Mouse (Mus musculus): ENCODE data around the gene Osbpl7.

Gene Osbpl7

GRCm38 (mm10) chr11:97050216-97050943, at the start of gene Osbpl7:
TSS of gene Osbpl7 (plus strand) at chr11:97050628.
- peak; percentile 79 for DNase-seq (ENCODE audit: low spot score)

GRCm38 (mm10) chr11:97003170-97003569, 47.3 kb upstream of the Osbpl7 start:
- DNase-seq (ENCODE audit: low spot score): no peak

- DNase-seq (ENCODE audit: low spot score): no peak
These were observed 43.2 kb upstream of the Osbpl7 start for GRCm38 (mm10) chr11:97007093-97007794.

- DNase-seq (ENCODE audit: low spot score): no peak
These were observed 41.1 kb upstream of the Osbpl7 start for GRCm38 (mm10) chr11:97009198-97009790.

GRCm38 (mm10) chr11:97013121-97013670, 37.2 kb upstream of the Osbpl7 start, which contains the start of gene Sp6:
TSS of gene Sp6 (plus strand) at chr11:97013394.
- no peak for DNase-seq (ENCODE audit: low spot score)

GRCm38 (mm10) chr11:97017696-97018582, 32.5 kb upstream of the Osbpl7 start:
- DNase-seq (ENCODE audit: low spot score): peak; percentile 48

- peak; percentile 41 for DNase-seq (ENCODE audit: low spot score)
These were observed 31.7 kb upstream of the Osbpl7 start for GRCm38 (mm10) chr11:97018583-97019344.

- no peak for DNase-seq (ENCODE audit: low spot score)
These were observed 31.1 kb upstream of the Osbpl7 start for GRCm38 (mm10) chr11:97019345-97019708.

- peak; percentile 58 for DNase-seq (ENCODE audit: low spot score)
These were observed 29.2 kb upstream of the Osbpl7 start for GRCm38 (mm10) chr11:97021121-97021765.

GRCm38 (mm10) chr11:97021873-97022484, 28.4 kb upstream of the Osbpl7 start:
- DNase-seq (ENCODE audit: low spot score): peak; percentile 80

GRCm38 (mm10) chr11:97024977-97025376, 25.5 kb upstream of the Osbpl7 start:
- DNase-seq (ENCODE audit: low spot score): no peak

GRCm38 (mm10) chr11:97025721-97026344, 24.6 kb upstream of the Osbpl7 start:
- DNase-seq (ENCODE audit: low spot score): peak; percentile 94

GRCm38 (mm10) chr11:97029686-97030417, 20.6 kb upstream of the Osbpl7 start, which contains the start of gene Scrn2:
TSS of gene Scrn2 (plus strand) at chr11:97029938.
- DNase-seq (ENCODE audit: low spot score): peak; percentile 94

GRCm38 (mm10) chr11:97030426-97030825, 20.0 kb upstream of the Osbpl7 start:
- DNase-seq (ENCODE audit: low spot score): no peak

GRCm38 (mm10) chr11:97031977-97032376, 18.5 kb upstream of the Osbpl7 start:
- no peak for DNase-seq (ENCODE audit: low spot score)

- DNase-seq (ENCODE audit: low spot score): no peak
These were observed 17.9 kb upstream of the Osbpl7 start for GRCm38 (mm10) chr11:97032499-97032898.

GRCm38 (mm10) chr11:97033781-97034180, 16.6 kb upstream of the Osbpl7 start:
- DNase-seq (ENCODE audit: low spot score): no peak

GRCm38 (mm10) chr11:97036141-97036540, 14.3 kb upstream of the Osbpl7 start:
- no peak for DNase-seq (ENCODE audit: low spot score)

- no peak for DNase-seq (ENCODE audit: low spot score)
These were observed 11.5 kb upstream of the Osbpl7 start for GRCm38 (mm10) chr11:97038881-97039280.

All from embryo, embryonic 10.5 days (tissue).